Mouse (Mus musculus) ES-Bruce4 (cell line): Measurements from ENCODE around the gene Urb1.

Experiments
- CTCF ChIP-seq: IDR thresholded peaks from one replicate; pipeline ENCODE4 v1.8.1; 2011; ENCODE audit warnings: low read depth, low read length
- POLR2A ChIP-seq: IDR thresholded peaks from one replicate; pipeline ENCODE4 v1.8.1; 2011; ENCODE audit warnings: low read length; ENCODE audit not compliant: insufficient read depth

DNA sequence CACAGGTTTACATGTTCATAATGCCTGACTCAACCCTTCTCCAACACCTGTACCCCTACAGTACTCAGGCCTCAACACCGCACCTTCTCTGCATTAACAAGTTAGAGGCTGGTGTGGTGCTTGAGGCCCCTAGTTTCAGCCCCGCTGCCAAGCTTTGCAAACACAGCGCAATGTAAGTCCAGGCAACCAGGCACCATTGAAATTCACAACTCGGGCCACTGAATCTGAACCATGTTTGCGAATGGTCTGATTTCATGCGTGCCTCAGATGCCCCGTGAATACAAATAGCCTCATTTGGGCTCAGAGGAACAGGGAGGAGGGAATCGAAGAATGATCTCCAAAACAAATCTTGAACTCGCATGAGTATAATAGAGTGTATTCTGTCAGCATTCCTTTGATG is 32.0 kb upstream of the Urb1 start:
- TF ChIP-seq CTCF (no peak), POLR2A (no peak)
